Mouse (Mus musculus): ENCODE measurements around the gene Nrap.

GRCm38 (mm10) chr19:56364563-56364962 is 25.3 kb downstream of the Nrap start:
- no peak for TF ChIP-seq CTCF (IDR thresholded peaks at IDR 0.05; ENCODE audit: control insufficient read depth, insufficient read depth, insufficient replicate concordance, low read depth, low read length)
- TF ChIP-seq POLR2A (IDR thresholded peaks at IDR 0.05; ENCODE audit: control insufficient read depth, low read depth, low read length): no peak

Measured in testis, adult 2 months (tissue).